ENCODE assay signal across 22 mouse cellular contexts in genomic region chr12:41091316-41091715, GRCm38 (mm10).
"Had no signal": no experiment of that assay in that cellular context is flagged by ENCODE, and none has a peak within 500 bp of the region (broad histone marks: within the 10 kb centered on the region; RNA-seq: fewer than 3 reads in every experiment).

No protein-coding gene starts in this region.

- DNase-seq: liver, postnatal 0 days; lung, adult 2 months; lung, postnatal 14 days; lung, postnatal 36 days; retina, postnatal 1 day; right cerebral cortex, adult 18-20 months; right cerebral cortex, postnatal 25 days; right cerebral cortex, postnatal 4 days; spleen, adult 18-20 months; thymus, adult 18-20 months; thymus, postnatal 14 days; thymus, postnatal 36 days had no signal

- H3K4me1 ChIP-seq: lung, embryonic 15.5 days; midbrain, embryonic 12.5 days; midbrain, embryonic 15.5 days; neural tube, embryonic 13.5 days; neural tube, embryonic 15.5 days had no signal

- H3K9ac ChIP-seq: liver, embryonic 15.5 days; liver, postnatal 0 days; lung, embryonic 15.5 days; midbrain, embryonic 12.5 days; midbrain, embryonic 15.5 days; neural tube, embryonic 13.5 days; neural tube, embryonic 15.5 days had no signal

- H3K27ac ChIP-seq: liver, embryonic 15.5 days; lung, embryonic 15.5 days; macrophage; midbrain, embryonic 12.5 days; midbrain, embryonic 15.5 days; neural tube, embryonic 13.5 days; neural tube, embryonic 15.5 days had no signal

- H3K4me3 ChIP-seq: liver, embryonic 15.5 days; lung, embryonic 15.5 days; megakaryocyte, embryonic 14.5 days; midbrain, embryonic 12.5 days; midbrain, embryonic 15.5 days; myocyte; neural tube, embryonic 13.5 days; neural tube, embryonic 15.5 days had no signal

- H3K27me3 ChIP-seq: liver, embryonic 15.5 days; lung, embryonic 15.5 days; megakaryocyte, embryonic 14.5 days; midbrain, embryonic 12.5 days; midbrain, embryonic 15.5 days; neural tube, embryonic 13.5 days; neural tube, embryonic 15.5 days had no signal

- ATAC-seq: liver, postnatal 0 days; lung, postnatal 0 days; midbrain, embryonic 15.5 days had no signal

- H3K9me3 ChIP-seq: liver, embryonic 15.5 days; lung, embryonic 15.5 days; midbrain, embryonic 12.5 days; midbrain, embryonic 15.5 days; neural tube, embryonic 13.5 days; neural tube, embryonic 15.5 days had no signal

- H3K36me3 ChIP-seq: liver, embryonic 15.5 days; lung, embryonic 15.5 days; midbrain, embryonic 12.5 days; midbrain, embryonic 15.5 days; neural tube, embryonic 13.5 days; neural tube, embryonic 15.5 days had no signal

- H3K4me2 ChIP-seq: liver, embryonic 15.5 days; lung, embryonic 15.5 days; midbrain, embryonic 12.5 days; midbrain, embryonic 15.5 days; neural tube, embryonic 13.5 days; neural tube, embryonic 15.5 days had no signal
